Mouse (Mus musculus) limb, embryonic 15.5 days (tissue): Measurements from ENCODE around the gene Txnrd2. TPM values are rescaled to one million over a fixed set of nuclear protein-coding genes. Genes with fewer than 3 reads are reported as not detected.

Source experiments
- ATAC-seq: fragments of 200-750 bp; cut with Nextera tagmentation; 2 replicates; pipeline ENCODE4 v1.8.0; 2017; ENCODE audit warnings: low read depth, moderate TSS enrichment; ENCODE audit not compliant: insufficient number of reproducible peaks, low FRiP score, low TSS enrichment
- H3K27ac ChIP-seq: fragments of 300-500 bp; sonication (generic); 2 replicates; pipeline ENCODE4 v1.5.1; 2015; ENCODE audit warnings: moderate library complexity, mild to moderate bottlenecking, inconsistent platforms
- H3K27me3 ChIP-seq: fragments of 300-500 bp; sonication (generic); 2 replicates; pipeline ENCODE4 v1.6.1; 2015; ENCODE audit warnings: inconsistent platforms
- H3K36me3 ChIP-seq: fragments of 300-500 bp; sonication (generic); 2 replicates; pipeline ENCODE4 v1.6.1; 2015; ENCODE audit warnings: inconsistent platforms
- H3K4me1 ChIP-seq: fragments of 300-500 bp; sonication (generic); 2 replicates; pipeline ENCODE4 v1.6.1; 2015; ENCODE audit warnings: inconsistent platforms
- H3K4me2 ChIP-seq: fragments of 300-500 bp; sonication (generic); 2 replicates; pipeline ENCODE4 v1.6.1; 2015; ENCODE audit warnings: mild to moderate bottlenecking, inconsistent platforms
- H3K4me3 ChIP-seq: fragments of 300-500 bp; sonication (generic); 2 replicates; pipeline ENCODE4 v1.5.1; 2015; ENCODE audit warnings: mild to moderate bottlenecking, inconsistent platforms
- H3K9ac ChIP-seq: fragments of 300-500 bp; sonication (generic); 2 replicates; pipeline ENCODE4 v1.6.1; 2015; ENCODE audit warnings: inconsistent platforms
- H3K9me3 ChIP-seq: fragments of 300-500 bp; sonication (generic); 2 replicates; pipeline ENCODE4 v1.6.1; 2016; ENCODE audit warnings: inconsistent platforms
- WGBS: fragments of 180-500 bp; shearing (Covaris S2); methylation state at CpG from one replicate; pipeline ENCODE4 v1.1.7; 2015; 5-methylcytosine and 5-hydroxymethylcytosine counted together
- polyA plus RNA-seq: library from polyadenylated mRNA; unstranded; fragments of >200 nt; fragmentation: Nextera tagmentation; extraction: Ambion mirVana; gene quantifications from 2 replicates; pipeline ENCODE4 v1.2.1, GENCODE M21; 2015

The Txnrd2 gene
- polyA plus RNA-seq, 1 experiment from 2014 or later = 16.8 TPM

- Histone ChIP-seq H3K27me3 (no peaks in the 10 kb centered on the region), H3K4me2 (no peak overlapping the region), H3K4me3 (no peak overlapping the region), H3K36me3 (no peaks in the 10 kb centered on the region), H3K9me3 (no peaks in the 10 kb centered on the region), H3K4me1 (peaks cover 40% of the 10 kb centered on the region), H3K27ac (no peak overlapping the region), H3K9ac (no peak overlapping the region)
- WGBS = 56% methylated on average over 9 of the region's 9 CpGs
- no peak for ATAC-seq
Measured at GRCm38 (mm10) chr16:18462031-18462430, 35.8 kb downstream of the Txnrd2 start.

GRCm38 (mm10) chr16:18462598-18462997, 36.4 kb downstream of the Txnrd2 start:
- no peak overlapping the region for H3K4me2 ChIP-seq
- WGBS = 42% methylated on average over 8 of the region's 8 CpGs
- no peak overlapping the region for H3K4me3 ChIP-seq
- no peak overlapping the region for H3K27ac ChIP-seq
- H3K36me3 ChIP-seq = no peaks in the 10 kb centered on the region
- H3K4me1 ChIP-seq = peaks cover 40% of the 10 kb centered on the region
- H3K9ac ChIP-seq = no peak overlapping the region
- no peaks in the 10 kb centered on the region for H3K9me3 ChIP-seq
- no peaks in the 10 kb centered on the region for H3K27me3 ChIP-seq
- no peak for ATAC-seq

DNA sequence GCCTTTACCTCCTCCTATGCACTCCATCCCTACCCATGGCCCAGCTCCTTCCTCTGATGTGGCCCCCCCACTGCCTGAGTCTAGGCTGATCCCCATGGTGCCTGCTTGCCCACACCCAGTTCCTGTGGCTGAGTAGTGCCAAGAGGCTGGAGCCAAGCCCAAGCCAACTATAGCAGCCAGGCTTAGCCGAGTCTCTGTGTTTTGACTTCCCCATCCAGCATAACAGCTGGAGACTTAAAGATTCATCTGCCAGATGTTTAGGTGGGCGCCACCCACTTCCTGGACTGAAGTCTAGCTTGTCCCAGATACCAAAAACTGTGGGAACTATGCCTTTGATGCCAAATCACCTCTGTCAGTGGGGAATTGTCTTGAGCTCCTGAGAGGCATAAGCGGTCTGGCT, 38.1 kb downstream of the Txnrd2 start:
- WGBS = 43% methylated on average over 3 of the region's 3 CpGs
- no peak for ATAC-seq
- H3K27me3 ChIP-seq = no peaks in the 10 kb centered on the region
- no peaks in the 10 kb centered on the region for H3K9me3 ChIP-seq
- H3K9ac ChIP-seq = no peak overlapping the region
- no peak overlapping the region for H3K4me2 ChIP-seq
- H3K4me1 ChIP-seq = peaks cover 36% of the 10 kb centered on the region
- H3K27ac ChIP-seq = peak overlapping the region; percentile 24; the same call in 1 of the 2 replicates
- H3K4me3 ChIP-seq = no peak overlapping the region
- 0 out of 2 replicates have a peak, but pooled peaks cover 4% of the 10 kb centered on the region for H3K36me3 ChIP-seq

- no peaks in the 10 kb centered on the region for H3K27me3 ChIP-seq
- 35% methylated on average over 1 of the region's 1 CpGs for WGBS
- H3K4me1 ChIP-seq = no peaks in the 10 kb centered on the region; the same call in 1 of the 2 replicates
- no peak overlapping the region; the same call in 1 of the 2 replicates for H3K27ac ChIP-seq
- H3K4me3 ChIP-seq = no peak overlapping the region
- no peak for ATAC-seq
- no peaks in the 10 kb centered on the region for H3K9me3 ChIP-seq
- no peak overlapping the region for H3K9ac ChIP-seq
- no peak overlapping the region for H3K4me2 ChIP-seq
- peaks cover 8% of the 10 kb centered on the region for H3K36me3 ChIP-seq
Measured at GRCm38 (mm10) chr16:18470829-18471228, 44.6 kb downstream of the Txnrd2 start.

- H3K27ac ChIP-seq = no peak overlapping the region
- 68% methylated on average over 11 of the region's 11 CpGs for WGBS
- ATAC-seq = no peak
Measured at GRCm38 (mm10) chr16:18471381-18471955, 45.3 kb downstream of the Txnrd2 start.

GRCm38 (mm10) chr16:18471976-18472375, 45.8 kb downstream of the Txnrd2 start:
- Histone ChIP-seq H3K4me1 (no peaks in the 10 kb centered on the region; the same call in 1 of the 2 replicates), H3K4me3 (no peak overlapping the region), H3K36me3 (peaks cover 8% of the 10 kb centered on the region), H3K4me2 (no peak overlapping the region), H3K27ac (no peak overlapping the region), H3K9ac (no peak overlapping the region), H3K9me3 (no peaks in the 10 kb centered on the region), H3K27me3 (no peaks in the 10 kb centered on the region)
- WGBS = 80% methylated on average over 6 of the region's 6 CpGs
- ATAC-seq = no peak

More at GRCm38 (mm10) chr16:18471381-18471955, 45.3 kb downstream of the Txnrd2 start:
- Histone ChIP-seq H3K36me3 (peaks cover 8% of the 10 kb centered on the region), H3K4me2 (no peak overlapping the region), H3K27me3 (no peaks in the 10 kb centered on the region), H3K9ac (no peak overlapping the region), H3K4me3 (no peak overlapping the region), H3K9me3 (no peaks in the 10 kb centered on the region), H3K4me1 (no peaks in the 10 kb centered on the region; the same call in 1 of the 2 replicates)

- Histone ChIP-seq H3K9ac (no peak overlapping the region), H3K9me3 (no peaks in the 10 kb centered on the region), H3K4me2 (no peak overlapping the region), H3K27ac (no peak overlapping the region), H3K36me3 (peaks cover 8% of the 10 kb centered on the region), H3K27me3 (no peaks in the 10 kb centered on the region), H3K4me1 (no peaks in the 10 kb centered on the region; the same call in 1 of the 2 replicates), H3K4me3 (no peak overlapping the region)
- 81% methylated on average over 4 of the region's 4 CpGs for WGBS
- no peak for ATAC-seq
Measured at GRCm38 (mm10) chr16:18472416-18472815, 46.2 kb downstream of the Txnrd2 start.

- no peak overlapping the region for H3K4me3 ChIP-seq
- H3K9me3 ChIP-seq = no peaks in the 10 kb centered on the region
- H3K4me1 ChIP-seq = no peaks in the 10 kb centered on the region; the same call in 1 of the 2 replicates
- 83% methylated on average over 8 of the region's 8 CpGs for WGBS
- peaks cover 8% of the 10 kb centered on the region for H3K36me3 ChIP-seq
- H3K4me2 ChIP-seq = no peak overlapping the region
- no peak overlapping the region for H3K9ac ChIP-seq
- ATAC-seq = no peak
- no peak overlapping the region for H3K27ac ChIP-seq
- H3K27me3 ChIP-seq = no peaks in the 10 kb centered on the region
Measured at GRCm38 (mm10) chr16:18472976-18473375, 46.8 kb downstream of the Txnrd2 start.

- peaks cover 6% of the 10 kb centered on the region for H3K36me3 ChIP-seq
- no peaks in the 10 kb centered on the region for H3K9me3 ChIP-seq
- H3K4me3 ChIP-seq = no peak overlapping the region
- H3K4me1 ChIP-seq = no peaks in the 10 kb centered on the region; the same call in 1 of the 2 replicates
- no peak overlapping the region for H3K9ac ChIP-seq
- ATAC-seq = no peak
- no peak overlapping the region for H3K4me2 ChIP-seq
- H3K27me3 ChIP-seq = no peaks in the 10 kb centered on the region
- no peak overlapping the region for H3K27ac ChIP-seq
- 63% methylated on average over 2 of the region's 2 CpGs for WGBS
Measured at GRCm38 (mm10) chr16:18474021-18474420, 47.8 kb downstream of the Txnrd2 start.

DNA sequence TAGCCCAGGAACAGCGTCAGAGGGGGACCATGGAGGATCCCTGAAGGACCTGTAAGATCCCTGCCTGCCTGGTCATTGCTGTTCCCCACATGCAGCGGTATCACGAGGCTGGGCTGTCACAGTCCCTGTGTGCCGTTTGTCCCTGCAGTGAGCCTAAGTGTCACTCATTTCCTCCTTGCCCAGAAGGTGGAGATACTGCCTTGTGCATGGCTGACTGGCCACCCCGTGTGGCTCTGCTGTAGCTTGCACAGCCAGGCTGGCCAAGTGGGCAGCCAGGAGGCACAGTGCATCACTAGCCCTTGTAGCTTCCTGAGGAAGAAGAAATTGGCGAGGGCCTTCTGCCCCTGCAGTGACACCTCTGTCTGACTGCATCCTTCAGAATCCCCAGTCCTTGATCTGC, 51.8 kb downstream of the Txnrd2 start:
- Histone ChIP-seq H3K4me3 (no peak overlapping the region), H3K36me3 (no peaks in the 10 kb centered on the region; the same call in 1 of the 2 replicates), H3K9me3 (no peaks in the 10 kb centered on the region), H3K27ac (no peak overlapping the region), H3K27me3 (no peaks in the 10 kb centered on the region), H3K4me1 (peaks cover 19% of the 10 kb centered on the region), H3K9ac (no peak overlapping the region), H3K4me2 (no peak overlapping the region)
- WGBS = 65% methylated on average over 6 of the region's 6 CpGs
- ATAC-seq = no peak

GRCm38 (mm10) chr16:18479667-18480066, 53.5 kb downstream of the Txnrd2 start:
- ATAC-seq = no peak
- H3K36me3 ChIP-seq = no peaks in the 10 kb centered on the region; the same call in 1 of the 2 replicates

GRCm38 (mm10) chr16:18480933-18481485, 54.8 kb downstream of the Txnrd2 start:
- no peaks in the 10 kb centered on the region for H3K9me3 ChIP-seq
- ATAC-seq = no peak

More at GRCm38 (mm10) chr16:18479667-18480066, 53.5 kb downstream of the Txnrd2 start:
- no peak overlapping the region for H3K9ac ChIP-seq
- H3K9me3 ChIP-seq = no peaks in the 10 kb centered on the region
- no peak overlapping the region for H3K4me2 ChIP-seq
- no peak overlapping the region; the same call in 1 of the 2 replicates for H3K27ac ChIP-seq
- WGBS = 47% methylated on average over 7 of the region's 7 CpGs
- no peak overlapping the region for H3K4me3 ChIP-seq
- peaks cover 27% of the 10 kb centered on the region for H3K4me1 ChIP-seq
- H3K27me3 ChIP-seq = no peaks in the 10 kb centered on the region

More at GRCm38 (mm10) chr16:18480933-18481485, 54.8 kb downstream of the Txnrd2 start:
- Histone ChIP-seq H3K4me2 (no peak overlapping the region), H3K27ac (no peak overlapping the region), H3K9ac (no peak overlapping the region), H3K36me3 (no peaks in the 10 kb centered on the region; the same call in 1 of the 2 replicates), H3K4me1 (peaks cover 32% of the 10 kb centered on the region), H3K27me3 (no peaks in the 10 kb centered on the region), H3K4me3 (no peak overlapping the region)
- 63% methylated on average over 4 of the region's 4 CpGs for WGBS
